Mouse (Mus musculus): ENCODE results near the gene Mbnl2.

- TF ChIP-seq CTCF (IDR thresholded peaks at IDR 0.05; ENCODE audit: borderline replicate concordance, insufficient read depth, low read depth, low read length) (no peak), POLR2A (IDR thresholded peaks at IDR 0.05; ENCODE audit: borderline replicate concordance, insufficient read depth, low read length) (no peak)
Measured at GRCm38 (mm10) chr14:120409854-120410253, 134.4 kb downstream of the Mbnl2 start.
